Mouse (Mus musculus): ENCODE data around the gene Mrpl53.
A peak's percentile ranks its signal among the peaks of the same experiment; 100 is the strongest.

Gene Mrpl53

DNA sequence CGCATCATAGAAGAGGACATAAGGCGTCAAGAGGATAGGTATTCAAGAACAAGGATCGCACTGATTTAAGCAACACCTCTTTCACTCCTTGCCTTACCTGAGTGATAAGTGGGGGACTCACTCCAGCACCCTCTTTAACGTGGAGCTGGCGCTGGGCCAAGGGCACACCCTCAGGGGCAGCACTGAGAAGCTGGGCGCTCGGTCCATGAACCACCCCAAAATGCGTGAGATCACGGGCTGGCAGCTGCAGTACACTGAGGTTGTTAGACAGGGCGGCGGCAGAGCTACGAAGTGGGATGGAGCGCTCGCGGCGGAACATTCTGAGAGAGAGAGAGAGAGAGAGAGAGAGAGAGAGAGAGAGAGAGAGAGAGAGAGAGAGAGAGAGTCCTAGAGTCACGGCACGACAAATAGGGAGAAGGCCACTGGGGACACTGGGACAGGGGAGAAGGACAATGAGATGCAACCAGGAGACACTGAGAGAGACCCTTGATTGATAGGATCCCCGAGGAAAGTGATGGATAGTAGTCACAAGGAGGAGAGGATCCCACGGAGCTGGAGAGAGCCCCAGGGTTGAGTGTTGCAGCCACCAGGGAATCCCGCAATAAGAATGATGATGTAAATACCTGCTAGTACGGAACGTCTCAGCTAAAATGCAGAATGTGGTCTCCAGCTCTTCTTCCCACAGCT lies 46.9 kb downstream of the Mrpl53 start:
- peak; percentile 33 to 68 for DNase-seq

DNA sequence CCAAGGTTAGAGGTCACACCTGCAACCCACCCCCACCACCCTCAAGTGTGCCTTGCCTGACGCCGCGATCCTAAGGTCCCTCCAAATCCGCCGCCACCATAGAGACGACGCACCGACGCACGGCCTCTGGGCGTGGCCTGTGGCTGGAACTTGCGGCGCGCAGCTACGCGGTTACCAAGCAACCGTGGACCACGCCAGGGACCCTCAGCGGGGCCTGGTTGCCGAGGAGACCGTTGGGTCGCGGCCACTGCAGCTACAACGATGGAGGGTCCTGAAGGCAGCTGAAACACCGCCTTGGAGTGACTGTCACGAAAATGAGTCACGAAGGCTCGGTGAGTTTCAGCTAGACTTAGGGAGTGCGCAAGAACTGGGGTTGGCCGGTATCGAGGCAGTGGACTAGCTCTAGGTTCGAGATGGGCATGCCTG lies 47.4 kb downstream of the Mrpl53 start, which contains the start of the genes Wdr54 and 1700003E16Rik:
Gene Wdr54 (minus strand): TSS at position 139 of the 426 bp plus-strand sequence.
Gene 1700003E16Rik (plus strand): TSS at position 146 of the 426 bp plus-strand sequence.
- DNase-seq: peak; percentile 86

DNA sequence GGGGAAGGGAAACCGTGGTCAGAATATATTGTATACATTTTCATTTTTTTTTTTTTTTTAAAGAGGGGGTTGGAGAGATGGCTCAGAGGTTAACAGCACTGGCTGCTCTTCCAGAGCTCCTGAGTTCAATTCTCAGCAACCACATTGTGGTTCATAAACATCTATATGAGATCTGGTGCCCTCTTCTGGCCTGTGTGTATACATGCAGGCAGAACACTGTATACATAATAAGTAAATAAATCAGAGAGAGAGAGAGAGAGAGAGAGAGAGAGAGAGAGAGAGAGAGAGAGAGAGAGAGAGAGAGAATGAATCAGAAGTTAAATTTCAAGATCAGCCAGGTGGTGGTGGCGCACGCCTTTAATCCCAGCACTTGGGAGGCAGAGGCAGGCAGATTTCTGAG lies 50.6 kb downstream of the Mrpl53 start:
- peak; percentile 58 to 70 for DNase-seq

All from cerebellum, postnatal 14 days (tissue).